Mouse (Mus musculus) telencephalon, adult 2 months (tissue): ENCODE measurements around the gene Rnf43.

ENCODE experiments used
- DNase-seq: peaks from one replicate; pipeline ENCODE4 v3.0.0-alpha.2; 2011; ENCODE audit warnings: low read depth, low spot score

Rnf43 gene

GRCm38 (mm10) chr11:87759609-87760005 is 97.1 kb downstream of the Rnf43 start:
- DNase-seq, result no peak

GRCm38 (mm10) chr11:87760301-87761081 is 98.0 kb downstream of the Rnf43 start, which contains the start of gene Tspoap1:
Gene Tspoap1 (plus strand): TSS chr11:87760541.
- DNase-seq, result peak; percentile 84

GRCm38 (mm10) chr11:87761181-87761721 is 98.7 kb downstream of the Rnf43 start:
- no peak for DNase-seq

GRCm38 (mm10) chr11:87761806-87762701 is 99.5 kb downstream of the Rnf43 start:
- no peak for DNase-seq

GRCm38 (mm10) chr11:87762702-87763385 is 100.3 kb downstream of the Rnf43 start:
- no peak for DNase-seq

- DNase-seq, result peak; percentile 86
These were observed 101.0 kb downstream of the Rnf43 start for GRCm38 (mm10) chr11:87763511-87763987.

GRCm38 (mm10) chr11:87763988-87764876 is 101.7 kb downstream of the Rnf43 start:
- DNase-seq, result no peak

- DNase-seq, result no peak
These were observed 106.2 kb downstream of the Rnf43 start for GRCm38 (mm10) chr11:87768745-87769144.

GRCm38 (mm10) chr11:87770989-87771388 is 108.5 kb downstream of the Rnf43 start:
- no peak for DNase-seq

GRCm38 (mm10) chr11:87772354-87772753 is 109.8 kb downstream of the Rnf43 start:
- DNase-seq, result no peak

GRCm38 (mm10) chr11:87778100-87778765 is 115.7 kb downstream of the Rnf43 start:
- no peak for DNase-seq

GRCm38 (mm10) chr11:87778915-87779314 is 116.4 kb downstream of the Rnf43 start:
- no peak for DNase-seq

GRCm38 (mm10) chr11:87779392-87779791 is 116.9 kb downstream of the Rnf43 start:
- no peak for DNase-seq

GRCm38 (mm10) chr11:87780130-87780529 is 117.6 kb downstream of the Rnf43 start:
- no peak for DNase-seq
